Comparison of ENCODE assay signal across 14 mouse cellular contexts in genomic region chr5:24651356-24651755, GRCm38 (mm10). TPM values are rescaled to one million over a fixed set of nuclear protein-coding genes. Genes with fewer than 3 reads are reported as not detected.
DNase-seq lines count a peak whose midpoint lies in the region; ATAC-seq and TF ChIP-seq lines count a peak whose summit lies in the region.
"Had no signal": no experiment of that assay in that cellular context is flagged by ENCODE, and none has a peak within 500 bp of the region (broad histone marks: within the 10 kb centered on the region; RNA-seq: fewer than 3 reads in every experiment).

No protein-coding gene starts in this region.

- ATAC-seq in midbrain, embryonic 15.5 days (replicated peaks): 0 out of 2 replicates have a peak, but pooled peaks have one; percentile 2
- no peak for ATAC-seq in midbrain, embryonic 13.5 days
- no peak for ATAC-seq in intestine, embryonic 15.5 days

- no peak overlapping the region for H3K9ac ChIP-seq in heart, adult 2 months (ENCODE audit: low read depth, low read length)
- no peak overlapping the region for H3K9ac ChIP-seq in midbrain, embryonic 15.5 days
- H3K9ac ChIP-seq in midbrain, embryonic 13.5 days (replicated peaks): no peak overlapping the region; the same call in 1 of the 2 replicates
- H3K9ac ChIP-seq in intestine, embryonic 15.5 days: no peak overlapping the region
- H3K9ac ChIP-seq: embryonic facial prominence, embryonic 15.5 days; heart, embryonic 13.5 days; liver, embryonic 14.5 days; neural tube, embryonic 15.5 days had no signal

- intact Hi-C loops in heart, adult 2 months (cut with DNase I): loop anchor here (2.0 to 5.0 kb wide), 2 partner anchors 119 to 165 kb away; no protein-coding TSS in a partner anchor

- H3K27me3 ChIP-seq in heart, adult 2 months (ENCODE audit: control insufficient read depth, insufficient read depth, low read length): no peaks in the 10 kb centered on the region
- H3K27me3 ChIP-seq in midbrain, embryonic 15.5 days (replicated peaks): no peaks in the 10 kb centered on the region
- H3K27me3 ChIP-seq in midbrain, embryonic 13.5 days: peaks cover 6% of the 10 kb centered on the region; the same call in 1 of the 2 replicates
- no peaks in the 10 kb centered on the region for H3K27me3 ChIP-seq in intestine, embryonic 15.5 days (replicated peaks)
- H3K27me3 ChIP-seq: embryonic facial prominence, embryonic 15.5 days had no signal

- no peaks in the 10 kb centered on the region for H3K79me2 ChIP-seq in heart, adult 2 months (replicated peaks; ENCODE audit: control insufficient read depth, insufficient read depth, low read length)

- no peak overlapping the region for H3K4me2 ChIP-seq in midbrain, embryonic 15.5 days
- H3K4me2 ChIP-seq in midbrain, embryonic 13.5 days (replicated peaks): no peak overlapping the region
- no peak overlapping the region for H3K4me2 ChIP-seq in intestine, embryonic 15.5 days (replicated peaks)
- H3K4me2 ChIP-seq: heart, embryonic 13.5 days; neural tube, embryonic 15.5 days had no signal

- no peak for TF ChIP-seq EP300 in heart, adult 2 months (IDR thresholded peaks at IDR 0.05; ENCODE audit: insufficient read depth, low read depth, low read length)

- WGBS in heart, adult 2 months: 79% methylated on average over 6 of the region's 6 CpGs
- WGBS in midbrain, embryonic 15.5 days: 80% methylated on average over 6 of the region's 6 CpGs
- WGBS in midbrain, embryonic 13.5 days: 82% methylated on average over 6 of the region's 6 CpGs
- 83% methylated on average over 6 of the region's 6 CpGs for WGBS in intestine, embryonic 15.5 days

- no peak overlapping the region for H3K27ac ChIP-seq in heart, adult 2 months
- H3K27ac ChIP-seq in midbrain, embryonic 15.5 days: no peak overlapping the region
- no peak overlapping the region for H3K27ac ChIP-seq in midbrain, embryonic 13.5 days
- no peak overlapping the region for H3K27ac ChIP-seq in intestine, embryonic 15.5 days
- H3K27ac ChIP-seq: embryonic facial prominence, embryonic 15.5 days; heart, embryonic 13.5 days; hindbrain, embryonic 10.5 days; liver, embryonic 14.5 days; macrophage; neural tube, embryonic 15.5 days had no signal

- H3K4me1 ChIP-seq in heart, adult 2 months (ENCODE audit: control insufficient read depth, insufficient read depth, low read length): no peaks in the 10 kb centered on the region
- peaks cover 9% of the 10 kb centered on the region for H3K4me1 ChIP-seq in midbrain, embryonic 15.5 days
- H3K4me1 ChIP-seq in midbrain, embryonic 13.5 days (replicated peaks): no peaks in the 10 kb centered on the region
- H3K4me1 ChIP-seq in intestine, embryonic 15.5 days (replicated peaks): 0 out of 2 replicates have a peak, but pooled peaks cover 4% of the 10 kb centered on the region
- H3K4me1 ChIP-seq: embryonic facial prominence, embryonic 15.5 days; heart, embryonic 13.5 days; hindbrain, embryonic 10.5 days had no signal

- no peak overlapping the region for H3K4me3 ChIP-seq in heart, adult 2 months
- no peak overlapping the region for H3K4me3 ChIP-seq in midbrain, embryonic 15.5 days
- no peak overlapping the region for H3K4me3 ChIP-seq in midbrain, embryonic 13.5 days (replicated peaks)
- H3K4me3 ChIP-seq in intestine, embryonic 15.5 days (replicated peaks): no peak overlapping the region
- H3K4me3 ChIP-seq: embryonic facial prominence, embryonic 15.5 days; heart, embryonic 13.5 days; hindbrain, embryonic 10.5 days; neural tube, embryonic 15.5 days had no signal

- DNase-seq in heart, adult 11 months: peak; percentile 44
- DNase-seq in heart, adult 2 months: no peak
- peak; percentile 74 for DNase-seq in ES-CJ7 (ENCODE audit: low read depth, low spot score)
- DNase-seq in ZHBTc4 (ENCODE audit: low read depth, low spot score): peak; percentile 78

- TF ChIP-seq CTCF in heart, adult 2 months (IDR thresholded peaks at IDR 0.05): no peak

- no peak for TF ChIP-seq POLR2A in heart, adult 2 months (IDR thresholded peaks at IDR 0.05; ENCODE audit: insufficient read depth, low read depth, low read length)

- H3K9me3 ChIP-seq in midbrain, embryonic 15.5 days: no peaks in the 10 kb centered on the region
- no peaks in the 10 kb centered on the region for H3K9me3 ChIP-seq in midbrain, embryonic 13.5 days
- H3K9me3 ChIP-seq in intestine, embryonic 15.5 days: no peaks in the 10 kb centered on the region
- H3K9me3 ChIP-seq: embryonic facial prominence, embryonic 15.5 days; heart, embryonic 13.5 days; hindbrain, embryonic 10.5 days; neural tube, embryonic 15.5 days had no signal

- no peaks in the 10 kb centered on the region for H3K36me3 ChIP-seq in heart, adult 2 months (ENCODE audit: control insufficient read depth, insufficient read depth, low read length)
- H3K36me3 ChIP-seq in midbrain, embryonic 15.5 days (replicated peaks): no peaks in the 10 kb centered on the region
- H3K36me3 ChIP-seq in midbrain, embryonic 13.5 days: no peaks in the 10 kb centered on the region
- no peaks in the 10 kb centered on the region for H3K36me3 ChIP-seq in intestine, embryonic 15.5 days
- H3K36me3 ChIP-seq: embryonic facial prominence, embryonic 15.5 days; heart, embryonic 13.5 days; hindbrain, embryonic 10.5 days; neural tube, embryonic 15.5 days had no signal

RNA-seq across cellular contexts. Expression of gene Smarcd3, which starts 27.1 kb away (rescaled TPM):
- 10 to 100 TPM; 58.7 to 61.8 TPM for total RNA-seq in heart, adult 2 months (2021)
- 60.2 and 61.0 TPM in 2 replicates for polyA plus RNA-seq in heart, adult 2 months (2012; rRNA removed)
- polyA plus RNA-seq in midbrain, embryonic 15.5 days (2015; fragmentation: Nextera tagmentation; extraction: Ambion mirVana): 182 and 186 TPM in 2 replicates
- 119 and 127 TPM in 2 replicates for polyA plus RNA-seq in midbrain, embryonic 13.5 days (2015; fragmentation: Nextera tagmentation; extraction: Ambion mirVana)
- polyA plus RNA-seq in intestine, embryonic 15.5 days (2015; fragmentation: Nextera tagmentation; extraction: Ambion mirVana): 15.5 and 18.4 TPM in 2 replicates
- total RNA-seq: megakaryocyte-erythroid progenitor cell, adult 5-6 weeks had no signal

RNA-seq across cellular contexts. Expression of gene Nub1, which starts 34.0 kb away (rescaled TPM):
- 10 to 100 TPM; 32.2 to 39.9 TPM for total RNA-seq in heart, adult 2 months (2021)
- 26.3 and 32.8 TPM in 2 replicates for polyA plus RNA-seq in heart, adult 2 months (2012; rRNA removed)
- polyA plus RNA-seq in midbrain, embryonic 15.5 days (2015; fragmentation: Nextera tagmentation; extraction: Ambion mirVana): 47.5 and 48.7 TPM in 2 replicates
- 41.2 and 42.8 TPM in 2 replicates for polyA plus RNA-seq in midbrain, embryonic 13.5 days (2015; fragmentation: Nextera tagmentation; extraction: Ambion mirVana)
- 26.8 and 29.0 TPM in 2 replicates for polyA plus RNA-seq in intestine, embryonic 15.5 days (2015; fragmentation: Nextera tagmentation; extraction: Ambion mirVana)

Comparison
In these comparisons a context has a peak if more than half of its experiments do, and no peak if none do; other contexts are left out.
1. DNase-seq: peak in heart, adult 11 months (single experiment), ES-CJ7 (single experiment) and ZHBTc4 (single experiment); none in heart, adult 2 months (0 of 2).